Mouse (Mus musculus) G1E (cell line): Measurements from ENCODE around the gene Gstk1. TPM values are rescaled to one million over a fixed set of nuclear protein-coding genes. Genes with fewer than 3 reads are reported as not detected.

ENCODE experiments used
- ATAC-seq: 2 replicates; pipeline ENCODE4 v1.8.0; 2016; ENCODE audit warnings: mild to moderate bottlenecking; ENCODE audit not compliant: insufficient number of reproducible peaks, poor library complexity, low FRiP score, severe bottlenecking; ENCODE audit errors: extremely low read depth
- DNase-seq: peaks from one replicate; pipeline ENCODE4 v3.0.0; 2012; ENCODE audit warnings: low spot score
- H3K27me3 ChIP-seq: 2 replicates; pipeline ENCODE4 v1.6.1; 2012; ENCODE audit warnings: mild to moderate bottlenecking, low read length, inconsistent platforms; ENCODE audit not compliant: insufficient read depth
- H3K36me3 ChIP-seq: replicated peaks from 2 replicates; pipeline ENCODE3; 2012; ENCODE audit warnings: mild to moderate bottlenecking, inconsistent platforms
- H3K4me1 ChIP-seq: 2 replicates; pipeline ENCODE4 v1.6.1; 2012; ENCODE audit warnings: low read depth, low read length, inconsistent platforms, mixed read lengths; ENCODE audit not compliant: insufficient read depth
- H3K4me3 ChIP-seq: 2 replicates; pipeline ENCODE4 v1.5.1; 2012; ENCODE audit warnings: low read depth, mild to moderate bottlenecking, inconsistent platforms, low read length, moderate library complexity, mixed read lengths
- H3K9me3 ChIP-seq: replicated peaks from 2 replicates; pipeline ENCODE4 v1.6.1; 2012; ENCODE audit warnings: inconsistent platforms
- CTCF ChIP-seq: IDR thresholded peaks from 2 replicates; pipeline ENCODE4 v1.5.1; 2012; ENCODE audit warnings: low read depth, low read length, inconsistent platforms, mixed read lengths
- GATA1 ChIP-seq: IDR thresholded peaks from 2 replicates; pipeline ENCODE4 v1.6.1; 2012; ENCODE audit warnings: borderline replicate concordance, low read length, inconsistent platforms, mixed read lengths
- GATA2 ChIP-seq: IDR thresholded peaks from 2 replicates; pipeline ENCODE4 v1.6.1; 2012; ENCODE audit warnings: low read depth, low read length, inconsistent platforms, borderline replicate concordance
- POLR2AphosphoS5 ChIP-seq: IDR thresholded peaks from 2 replicates; pipeline ENCODE4 v1.6.1; 2012; ENCODE audit warnings: low read depth, low read length, inconsistent platforms; ENCODE audit not compliant: insufficient replicate concordance
- TAL1 ChIP-seq: conservative IDR thresholded peaks from 2 replicates; pipeline ENCODE4 v1.6.1; 2012; ENCODE audit warnings: low read depth, low read length, inconsistent platforms, mixed read lengths
- polyA plus RNA-seq: library from polyadenylated mRNA; stranded (reverse); fragments of >175 nt; gene quantifications from 2 replicates; pipeline ENCODE4 v1.2.3, GENCODE M21; 2012
- total RNA-seq, 2 experiments: library from RNA; stranded (forward) in 1 of 2; stranded (reverse) in 1 of 2; fragments of 200-1000 nt in 1 of 2; fragments of >200 nt in 1 of 2; fragmentation: Nextera tagmentation in 1 of 2; gene quantifications; 2 replicates each; pipeline ENCODE4 v1.2.3; 2014 to 2017

Gstk1 gene
- total and polyA plus RNA-seq, 3 experiments: 0.55 TPM; not detected in 2

- DNase-seq: no peak
- Histone ChIP-seq H3K9me3 (no peaks in the 10 kb centered on the region), H3K4me1 (peaks cover 6% of the 10 kb centered on the region; the same call in 1 of the 2 replicates), H3K36me3 (no peaks in the 10 kb centered on the region), H3K4me3 (no peak overlapping the region), H3K27me3 (peaks cover 25% of the 10 kb centered on the region)
- TF ChIP-seq GATA2 (no peak), TAL1 (no peak), GATA1 (no peak), CTCF (no peak), POLR2AphosphoS5 (no peak)
- no peak for ATAC-seq
Measured at GRCm38 (mm10) chr6:42247981-42248380, 2.2 kb downstream of the Gstk1 start.

GRCm38 (mm10) chr6:42251791-42252190, 6.1 kb downstream of the Gstk1 start:
- Histone ChIP-seq H3K27me3 (peaks cover 18% of the 10 kb centered on the region), H3K4me1 (no peaks in the 10 kb centered on the region), H3K4me3 (no peak overlapping the region), H3K36me3 (no peaks in the 10 kb centered on the region), H3K9me3 (no peaks in the 10 kb centered on the region)
- no peak for DNase-seq
- ATAC-seq: no peak
- no peak for TF ChIP-seq TAL1
- TF ChIP-seq CTCF: no peak
- no peak for TF ChIP-seq POLR2AphosphoS5
- TF ChIP-seq GATA2: no peak
- no peak for TF ChIP-seq GATA1

GRCm38 (mm10) chr6:42253103-42253502, 7.4 kb downstream of the Gstk1 start:
- ATAC-seq: no peak
- no peak for TF ChIP-seq TAL1
- TF ChIP-seq POLR2AphosphoS5: no peak
- no peak for TF ChIP-seq GATA1
- no peak for TF ChIP-seq GATA2
- no peak for TF ChIP-seq CTCF
- no peak for DNase-seq
- Histone ChIP-seq H3K4me3 (no peak overlapping the region), H3K27me3 (peaks cover 18% of the 10 kb centered on the region), H3K36me3 (no peaks in the 10 kb centered on the region), H3K9me3 (no peaks in the 10 kb centered on the region), H3K4me1 (peaks cover 4% of the 10 kb centered on the region; the same call in 1 of the 2 replicates)

GRCm38 (mm10) chr6:42257303-42257863, 11.6 kb downstream of the Gstk1 start:
- DNase-seq: no peak
- Histone ChIP-seq H3K4me1 (peaks cover 15% of the 10 kb centered on the region), H3K9me3 (no peaks in the 10 kb centered on the region), H3K27me3 (peaks cover 16% of the 10 kb centered on the region), H3K36me3 (no peaks in the 10 kb centered on the region), H3K4me3 (no peak overlapping the region)
- ATAC-seq: peak; percentile 63
- TF ChIP-seq TAL1 (no peak), CTCF (no peak), GATA2 (no peak), POLR2AphosphoS5 (no peak), GATA1 (no peak)

GRCm38 (mm10) chr6:42260430-42260829, 14.7 kb downstream of the Gstk1 start:
- Histone ChIP-seq H3K9me3 (no peaks in the 10 kb centered on the region), H3K27me3 (peaks cover 9% of the 10 kb centered on the region), H3K4me3 (no peak overlapping the region), H3K4me1 (peaks cover 30% of the 10 kb centered on the region), H3K36me3 (no peaks in the 10 kb centered on the region)
- TF ChIP-seq TAL1: no peak
- TF ChIP-seq GATA1: no peak
- no peak for TF ChIP-seq GATA2
- TF ChIP-seq POLR2AphosphoS5: no peak
- no peak for TF ChIP-seq CTCF
- DNase-seq (no peak), ATAC-seq (no peak)

GRCm38 (mm10) chr6:42261524-42262170, 15.9 kb downstream of the Gstk1 start, which contains the start of gene Tmem139:
Gene Tmem139 (plus strand): TSS chr6:42261970.
- ATAC-seq: no peak
- no peak within 1 kb of the TSS for H3K4me3 ChIP-seq
- H3K27me3 ChIP-seq: peaks cover 8% of the 10 kb centered on the region; the same call in 1 of the 2 replicates
- TF ChIP-seq POLR2AphosphoS5 (no peak), GATA2 (no peak), TAL1 (no peak), GATA1 (no peak), CTCF (no peak)
- peaks cover 32% of the 10 kb centered on the region for H3K4me1 ChIP-seq
- DNase-seq: no peak
- H3K36me3 ChIP-seq: no peaks in the 10 kb centered on the region
- H3K9me3 ChIP-seq: no peaks in the 10 kb centered on the region
